Mouse (Mus musculus) neutrophil, adult 65 days (primary cell): ENCODE measurements around the gene Dapk2. TPM values are rescaled to one million over a fixed set of nuclear protein-coding genes. Genes with fewer than 3 reads are reported as not detected.

Source experiments
- total RNA-seq: library from RNA; stranded (reverse); gene quantifications from 2 replicates; pipeline ENCODE4 v1.2.4, GENCODE M21; 2023

Gene Dapk2
- total RNA-seq = 15.1 and 19.1 TPM in 2 replicates

DNA sequence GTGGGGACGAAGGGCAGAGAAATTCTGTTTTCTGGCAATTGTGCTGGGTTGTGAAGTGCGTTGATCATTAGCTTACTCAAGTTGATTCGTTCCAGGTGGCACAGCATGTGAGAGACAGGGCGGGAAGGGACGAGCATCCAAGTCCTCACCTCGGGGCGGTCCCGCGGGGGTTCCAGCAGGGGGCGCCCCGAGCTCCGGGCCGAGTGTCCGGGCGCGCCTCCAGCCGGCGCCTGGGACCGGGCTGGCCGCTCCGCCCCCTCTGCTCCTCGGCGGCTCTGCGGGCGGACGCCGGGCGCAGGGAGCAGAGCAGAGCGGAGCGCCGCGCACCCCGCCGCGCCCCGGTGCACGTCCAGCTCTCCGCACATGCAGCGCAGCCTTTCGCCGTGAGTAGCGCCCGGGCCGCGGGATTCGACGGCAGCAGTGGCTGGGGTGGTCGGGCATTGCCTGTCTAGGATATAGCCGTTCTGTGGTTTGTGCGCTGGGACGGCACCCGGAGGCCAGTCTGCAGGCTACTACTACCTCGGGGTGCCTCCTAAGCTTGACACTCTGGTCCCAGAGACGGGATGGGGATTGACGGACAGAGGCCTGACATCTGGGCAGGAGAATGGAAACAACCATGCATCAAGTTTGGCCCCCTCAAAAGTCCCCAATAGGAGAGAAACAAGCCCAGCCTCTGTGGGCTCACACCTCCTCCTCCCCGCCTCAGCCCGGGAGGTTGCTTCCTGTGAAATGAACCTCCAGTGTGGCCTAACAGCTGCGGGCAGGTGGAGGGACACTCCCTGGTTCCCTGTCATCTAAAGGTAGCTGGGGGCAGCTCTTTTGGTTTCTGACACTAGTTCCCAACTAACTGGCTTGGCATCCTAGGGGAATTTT lies at the start of gene Dapk2:
Gene Dapk2 (plus strand): TSS at position 266 of the 873 bp plus-strand sequence.

DNA sequence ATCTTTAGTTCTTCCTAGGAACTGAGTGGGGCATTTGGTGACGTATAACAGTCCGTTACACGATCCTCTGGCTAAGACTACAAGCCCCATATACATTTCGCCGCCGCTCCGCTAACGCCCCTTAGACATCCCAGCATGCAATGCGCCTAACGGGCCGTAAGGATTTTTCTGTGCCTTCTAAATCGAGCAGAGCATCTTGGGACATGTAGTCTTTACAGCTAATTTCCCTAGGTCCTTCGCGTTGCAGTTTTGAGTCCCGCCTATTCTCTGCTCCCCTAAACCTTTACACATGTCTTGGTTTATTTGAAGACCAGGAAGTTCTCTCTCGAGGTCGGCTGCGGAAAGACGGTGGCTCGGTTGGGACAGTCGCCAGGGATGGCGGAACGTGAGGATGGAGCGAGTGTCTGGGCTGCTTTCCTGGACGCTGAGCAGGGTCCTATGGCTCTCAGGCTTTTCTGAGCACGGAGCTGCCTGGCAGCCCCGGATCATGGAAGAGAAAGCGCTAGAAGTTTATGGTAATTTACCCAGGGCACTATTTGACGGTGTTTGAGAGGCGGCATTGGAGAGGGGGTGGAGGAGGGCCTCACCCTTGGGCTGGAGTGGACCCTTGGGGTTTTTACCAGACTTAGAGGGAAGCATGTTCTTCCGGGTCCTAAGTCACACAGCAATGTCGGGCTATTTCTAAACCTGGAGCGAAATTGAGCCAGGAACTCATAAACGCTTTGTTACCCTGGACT lies 31.4 kb upstream of the Dapk2 start, which contains the start of the genes Snx1 and Ciao2a:
Gene Snx1 (minus strand): TSS at position 132 of the 737 bp plus-strand sequence.
Gene Ciao2a (plus strand): TSS at position 156 of the 737 bp plus-strand sequence.

Other genes with a start within 250 kb of the Dapk2 start
- gene Trip4, start 249.4 kb upstream of the Dapk2 start, total RNA-seq = 26.5 and 27.5 TPM in 2 replicates
- gene Csnk1g1, start 249.3 kb upstream of the Dapk2 start, total RNA-seq = 45.7 and 59.8 TPM in 2 replicates
- gene Ppib, start 98.0 kb upstream of the Dapk2 start, total RNA-seq = 129 and 167 TPM in 2 replicates
- gene Snx22, start 88.5 kb upstream of the Dapk2 start, total RNA-seq = not detected in 2 replicates
- 60.4 and 73.1 TPM in 2 replicates for gene Snx1, start 31.6 kb upstream of the Dapk2 start, total RNA-seq
- gene Ciao2a, start 31.6 kb upstream of the Dapk2 start, total RNA-seq = 62.4 and 65.4 TPM in 2 replicates
- gene Herc1, start 192.2 kb downstream of the Dapk2 start, total RNA-seq = 79.0 and 110 TPM in 2 replicates